Mouse (Mus musculus) ES-Bruce4 (cell line): ENCODE results near the gene Calm1.
A peak's percentile ranks its signal among the peaks of the same experiment; 100 is the strongest.
"Not testable (repeated sequence)": the region's sequence is repeated elsewhere in the genome, so short reads cannot be mapped to it uniquely, and the experiment has no call there.

Source experiments
- CTCF ChIP-seq: IDR thresholded peaks from one replicate; pipeline ENCODE4 v1.8.1; 2011; ENCODE audit warnings: low read depth, low read length
- EP300 ChIP-seq: IDR thresholded peaks from 2 replicates; pipeline ENCODE4 v1.6.1; 2011; ENCODE audit warnings: low read depth, low read length; ENCODE audit not compliant: insufficient read depth
- POLR2A ChIP-seq: IDR thresholded peaks from one replicate; pipeline ENCODE4 v1.8.1; 2011; ENCODE audit warnings: low read length; ENCODE audit not compliant: insufficient read depth

DNA sequence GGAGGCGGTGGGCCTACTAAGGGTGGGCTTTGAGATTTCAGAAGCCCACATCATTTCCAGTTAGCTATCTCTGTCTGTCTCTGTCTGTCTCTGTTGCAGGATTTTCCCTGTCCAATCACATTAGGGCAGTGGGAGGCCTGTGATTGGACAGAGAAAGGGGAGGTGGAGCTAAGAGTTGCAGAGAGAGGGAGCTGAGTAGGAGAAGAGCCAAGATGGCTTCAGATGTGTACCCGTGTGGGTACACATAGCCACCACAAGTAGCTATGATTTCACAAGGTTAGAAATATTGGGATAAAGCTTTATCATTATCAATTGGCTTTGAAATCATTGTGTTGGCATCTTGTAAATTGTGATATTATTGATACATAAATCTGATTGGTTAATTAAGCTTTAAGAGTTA is 17.9 kb downstream of the Calm1 start:
- TF ChIP-seq POLR2A: peak; percentile 81
- TF ChIP-seq EP300, CTCF: not testable (repeated sequence)
